Mouse (Mus musculus) myocyte (in vitro differentiated cells): ENCODE measurements around the gene Rab3il1. TPM values are rescaled to one million over a fixed set of nuclear protein-coding genes. Genes with fewer than 3 reads are reported as not detected.

Source experiments
- H3K27me3 ChIP-seq: one replicate; pipeline ENCODE4 v1.6.1; 2011; ENCODE audit not compliant: control insufficient read depth, insufficient read depth, insufficient read length
- H3K36me3 ChIP-seq: one replicate; pipeline ENCODE4 v1.6.1; 2011; ENCODE audit not compliant: control insufficient read depth, insufficient read depth
- H3K4me2 ChIP-seq: one replicate; pipeline ENCODE4 v1.6.1; 2011; ENCODE audit warnings: low read depth, control low read depth
- H3K4me3 ChIP-seq: one replicate; pipeline ENCODE4 v1.5.1; 2011; ENCODE audit warnings: mild to moderate bottlenecking, control low read depth, moderate library complexity
- H3K79me2 ChIP-seq: one replicate; pipeline ENCODE4 v1.6.1; 2011; ENCODE audit not compliant: control insufficient read depth, insufficient read depth
- H3ac ChIP-seq: one replicate; pipeline ENCODE4 v1.6.1; 2011; ENCODE audit not compliant: control insufficient read depth, insufficient read length
- CEBPB ChIP-seq: IDR thresholded peaks from 2 replicates; pipeline ENCODE4 v1.6.1; 2011; ENCODE audit warnings: mild to moderate bottlenecking, moderate library complexity; ENCODE audit not compliant: poor library complexity, insufficient read depth, severe bottlenecking
- E2F4 ChIP-seq: IDR thresholded peaks from one replicate; pipeline ENCODE4 v1.6.1; 2011; ENCODE audit warnings: mild to moderate bottlenecking, control low read depth, moderate library complexity; ENCODE audit not compliant: insufficient read depth
- MAX ChIP-seq: IDR thresholded peaks from one replicate; pipeline ENCODE4 v1.6.1; 2011; ENCODE audit warnings: low read depth, mild to moderate bottlenecking, control low read depth
- MYOD1 ChIP-seq, 3 experiments: IDR thresholded peaks; one replicate each; pipeline ENCODE4 v1.6.1; 2011; ENCODE audit warnings: control low read depth in 2 of 3, low read depth in 2 of 3, mild to moderate bottlenecking in 2 of 3, moderate library complexity in 1 of 3; ENCODE audit not compliant: insufficient read length in 2 of 3, control insufficient read depth in 1 of 3
- MYOG ChIP-seq, 3 experiments: IDR thresholded peaks; one replicate each; pipeline ENCODE4 v1.6.1; 2011; ENCODE audit warnings: control low read depth in 2 of 3, low read depth in 2 of 3, mild to moderate bottlenecking in 2 of 3; ENCODE audit not compliant: insufficient read length in 2 of 3, control insufficient read depth in 1 of 3, insufficient read depth in 1 of 3
- POLR2A ChIP-seq: IDR thresholded peaks from one replicate; pipeline ENCODE4 v1.6.1; 2011; ENCODE audit warnings: low read depth, mild to moderate bottlenecking, control low read depth, moderate library complexity; ENCODE audit not compliant: insufficient read length
- POLR2AphosphoS2 ChIP-seq: IDR thresholded peaks from one replicate; pipeline ENCODE4 v1.6.1; 2011; ENCODE audit warnings: low read depth, control low read depth; ENCODE audit not compliant: insufficient read length
- REST ChIP-seq: IDR thresholded peaks from one replicate; pipeline ENCODE4 v1.6.1; 2011; ENCODE audit warnings: mild to moderate bottlenecking, control low read depth, moderate library complexity; ENCODE audit not compliant: insufficient read depth, insufficient read length
- SRF ChIP-seq: IDR thresholded peaks from one replicate; pipeline ENCODE4 v1.6.1; 2011; ENCODE audit warnings: low read depth; ENCODE audit not compliant: control insufficient read depth, insufficient read length
- TCF12 ChIP-seq: IDR thresholded peaks from one replicate; pipeline ENCODE4 v1.6.1; 2011; ENCODE audit warnings: mild to moderate bottlenecking, control low read depth; ENCODE audit not compliant: poor library complexity, insufficient read depth, severe bottlenecking
- TCF3 ChIP-seq: IDR thresholded peaks from one replicate; pipeline ENCODE4 v1.6.1; 2011; ENCODE audit warnings: low read depth, control low read depth; ENCODE audit not compliant: insufficient read length
- USF1 ChIP-seq: IDR thresholded peaks from one replicate; pipeline ENCODE4 v1.6.1; 2011; ENCODE audit warnings: low read depth, mild to moderate bottlenecking, control low read depth, moderate library complexity
- polyA plus RNA-seq: library from polyadenylated mRNA; unstranded; fragments of >200 nt; fragmentation: generic; extraction: Trizol; gene quantifications from one replicate; pipeline ENCODE4 v1.2.1, GENCODE M21; 2012; ENCODE audit warnings: missing spikeins

Rab3il1 gene
- polyA plus RNA-seq, 1 experiment, result 15.2 TPM

DNA sequence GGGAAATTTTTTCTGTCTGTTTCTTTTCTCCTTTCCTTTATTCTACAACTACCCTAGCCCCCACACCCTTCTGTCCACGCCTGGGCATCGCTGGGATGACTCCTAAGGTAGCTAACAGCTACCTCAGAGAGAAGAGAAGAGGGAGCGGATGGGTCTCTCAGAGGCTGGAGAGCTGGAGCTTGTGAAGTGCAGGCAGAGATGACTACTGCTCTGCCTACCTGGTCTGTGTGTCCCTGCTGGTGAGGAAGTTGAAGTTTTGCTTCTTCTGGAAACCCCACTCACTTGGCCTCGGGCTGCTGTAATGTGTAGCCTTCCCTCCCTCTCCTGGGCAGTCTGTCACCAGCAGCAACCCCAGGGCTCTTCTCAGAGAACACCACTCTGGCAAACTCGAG, 46.7 kb upstream of the Rab3il1 start:
- Histone ChIP-seq H3K36me3 (no peaks in the 10 kb centered on the region), H3K4me2 (peak overlapping the region; percentile 100), H3K4me3 (peak overlapping the region; percentile 25), H3K79me2 (no peaks in the 10 kb centered on the region), H3ac (peak overlapping the region; percentile 46), H3K27me3 (no peaks in the 10 kb centered on the region)
- TF ChIP-seq CEBPB (no peak), MYOG (IDR thresholded peaks at IDR 0.05; ENCODE audit: control insufficient read depth in 1 of 3, insufficient read depth in 1 of 3, insufficient read length in 2 of 3, low read depth in 2 of 3) (no peak), TCF3 (no peak), POLR2AphosphoS2 (no peak), E2F4 (no peak)

- H3K4me3 ChIP-seq, result peak overlapping the region; percentile 25
- H3K36me3 ChIP-seq, result no peaks in the 10 kb centered on the region
- H3K4me2 ChIP-seq, result peak overlapping the region; percentile 100
- H3K27me3 ChIP-seq, result no peaks in the 10 kb centered on the region
- peak overlapping the region; percentile 46 for H3ac ChIP-seq
- H3K79me2 ChIP-seq, result no peaks in the 10 kb centered on the region
- TF ChIP-seq TCF3 (no peak), USF1 (no peak), CEBPB (no peak), POLR2A (no peak), MAX (no peak), MYOD1 (IDR thresholded peaks at IDR 0.05; ENCODE audit: control insufficient read depth in 1 of 3, insufficient read length in 2 of 3, low read depth in 2 of 3) (no peak), SRF (no peak), E2F4 (no peak), POLR2AphosphoS2 (no peak)
These were observed 46.0 kb upstream of the Rab3il1 start for GRCm38 (mm10) chr19:9955438-9955837.

- TF ChIP-seq POLR2AphosphoS2, result no peak
- TF ChIP-seq USF1, result no peak
- no peak for TF ChIP-seq MYOG (IDR thresholded peaks at IDR 0.05; ENCODE audit: control insufficient read depth in 1 of 3, insufficient read depth in 1 of 3, insufficient read length in 2 of 3, low read depth in 2 of 3)
- no peak for TF ChIP-seq MAX
These were observed 44.7 kb upstream of the Rab3il1 start for GRCm38 (mm10) chr19:9956624-9957388.

DNA sequence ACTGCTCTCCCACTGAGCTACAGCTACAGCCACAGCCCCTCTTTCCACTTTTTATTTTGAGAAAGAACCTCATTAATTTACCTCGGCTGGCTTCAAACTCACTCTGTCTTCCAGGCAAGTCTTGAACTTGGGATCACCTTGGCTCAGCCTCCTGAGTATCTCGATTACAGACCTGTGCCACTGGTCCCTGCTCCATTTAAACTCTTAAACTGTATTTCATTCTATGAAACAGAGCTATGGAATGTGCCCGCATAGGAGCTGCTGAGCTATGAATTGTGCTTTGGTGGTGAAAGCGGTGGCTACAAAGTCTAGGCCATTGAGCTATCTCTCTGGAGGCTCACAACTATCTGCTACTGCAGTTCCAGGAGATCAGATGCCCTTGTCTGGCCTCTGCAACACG, 43.5 kb upstream of the Rab3il1 start:
- no peak for TF ChIP-seq MYOD1 (IDR thresholded peaks at IDR 0.05; ENCODE audit: control insufficient read depth in 1 of 3, insufficient read length in 2 of 3, low read depth in 2 of 3)
- TF ChIP-seq E2F4, result no peak
- no peak for TF ChIP-seq TCF12
- no peak for TF ChIP-seq MYOG (IDR thresholded peaks at IDR 0.05; ENCODE audit: control insufficient read depth in 1 of 3, insufficient read depth in 1 of 3, insufficient read length in 2 of 3, low read depth in 2 of 3)
- no peak for TF ChIP-seq POLR2AphosphoS2
- TF ChIP-seq REST, result no peak
- no peak for TF ChIP-seq SRF
- no peak for TF ChIP-seq MAX
- TF ChIP-seq CEBPB, result no peak
- TF ChIP-seq TCF3, result no peak

More at GRCm38 (mm10) chr19:9956624-9957388, 44.7 kb upstream of the Rab3il1 start:
- H3K27me3 ChIP-seq, result no peaks in the 10 kb centered on the region
- H3ac ChIP-seq, result no peak overlapping the region
- H3K36me3 ChIP-seq, result no peaks in the 10 kb centered on the region
- no peak overlapping the region for H3K4me3 ChIP-seq
- H3K4me2 ChIP-seq, result no peak overlapping the region
- H3K79me2 ChIP-seq, result no peaks in the 10 kb centered on the region

DNA sequence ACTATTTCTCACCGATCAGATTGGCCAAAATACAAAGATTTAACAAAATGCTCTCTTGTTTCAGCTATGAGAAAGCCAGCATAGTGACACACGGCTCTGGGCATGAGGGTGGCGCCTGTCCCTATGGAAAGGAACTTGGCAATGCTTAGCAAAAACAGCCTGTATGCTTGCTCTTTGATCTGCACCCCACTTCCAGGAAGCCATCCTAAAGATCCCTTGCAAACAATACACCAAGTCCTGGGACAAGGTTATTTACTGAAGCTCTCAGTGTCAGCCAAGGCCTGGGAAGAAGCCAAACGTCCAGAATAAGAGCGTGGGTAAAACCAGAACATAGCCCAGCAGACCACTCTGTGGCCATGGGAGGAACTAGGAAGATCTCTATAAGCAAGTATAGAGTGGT, 40.7 kb upstream of the Rab3il1 start:
- no peak overlapping the region for H3K4me3 ChIP-seq
- no peaks in the 10 kb centered on the region for H3K79me2 ChIP-seq
- no peak overlapping the region for H3K4me2 ChIP-seq
- H3K36me3 ChIP-seq, result no peaks in the 10 kb centered on the region
- H3K27me3 ChIP-seq, result no peaks in the 10 kb centered on the region
- no peak overlapping the region for H3ac ChIP-seq
- TF ChIP-seq SRF (no peak), TCF12 (no peak), REST (no peak), POLR2AphosphoS2 (no peak), MAX (no peak)

More for the DNA sequence above, 43.5 kb upstream of the Rab3il1 start:
- H3K4me2 ChIP-seq, result no peak overlapping the region
- H3ac ChIP-seq, result no peak overlapping the region
- no peak overlapping the region for H3K4me3 ChIP-seq
- H3K27me3 ChIP-seq, result no peaks in the 10 kb centered on the region
- H3K79me2 ChIP-seq, result no peaks in the 10 kb centered on the region
- no peaks in the 10 kb centered on the region for H3K36me3 ChIP-seq
